Mouse (Mus musculus) gastrocnemius, postnatal 10 days (tissue): Measurements from ENCODE around the gene Olfr1109. TPM values are rescaled to one million over a fixed set of nuclear protein-coding genes. Genes with fewer than 3 reads are reported as not detected.

ENCODE experiments used
- DNase-seq: peaks from one replicate; pipeline ENCODE4 v3.0.0; 2021; ENCODE audit warnings: mixed read lengths
- long read RNA-seq, 2 experiments: library from polyadenylated mRNA; stranded (forward); transcript quantifications; one replicate each; pipeline ENCODE4 v2.0.0; 2021
- total RNA-seq, 2 experiments: library from RNA; stranded (reverse); gene quantifications; 2 replicates each; pipeline ENCODE4 v1.2.3; 2021

The Olfr1109 gene
- total RNA-seq: not detected
- long read RNA-seq, experiment 1: 0 reads
- long read RNA-seq, experiment 2: 0 reads

DNA sequence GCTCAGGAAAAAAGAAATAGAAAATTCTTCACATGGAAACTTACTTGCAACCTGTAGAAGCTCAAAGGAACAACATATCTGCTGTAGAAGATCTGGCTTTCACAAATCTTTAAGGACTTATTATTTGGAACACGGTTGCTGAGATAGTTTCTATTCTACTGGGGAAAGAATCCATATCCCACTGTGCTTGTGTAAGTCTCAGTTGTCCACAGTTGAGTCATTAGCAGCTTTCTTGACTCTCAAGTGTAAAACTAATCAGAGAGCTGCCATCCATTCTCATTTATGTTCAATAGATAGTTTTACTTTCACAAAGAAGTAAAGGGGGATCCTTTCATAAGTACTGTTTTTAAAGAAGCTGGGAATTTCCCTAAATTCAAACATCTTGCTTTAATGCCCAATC is at the start of gene Olfr1109:
Gene Olfr1109, minus strand, starts transcription at position 101 of the 400 bp plus-strand sequence.
- DNase-seq: no peak

DNA sequence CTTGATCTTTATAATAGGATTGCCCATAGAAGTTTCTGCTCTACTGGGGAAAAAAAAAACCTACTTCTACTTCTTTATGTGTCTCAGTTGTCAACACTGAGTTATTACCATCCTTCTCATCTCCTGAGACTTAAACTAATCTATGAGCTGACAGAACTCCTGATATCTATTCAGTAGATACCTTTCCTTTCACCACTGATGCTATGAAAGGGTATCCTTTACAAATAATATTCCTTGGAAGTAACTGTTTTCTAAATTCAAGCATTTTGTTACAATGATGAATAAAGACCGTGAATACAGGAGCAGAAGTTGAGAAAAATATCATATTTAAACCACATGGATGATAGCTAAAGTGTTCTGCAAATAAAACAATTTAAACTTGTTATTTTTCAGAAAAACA is 44.4 kb upstream of the Olfr1109 start, which contains the start of gene Olfr1110:
Gene Olfr1110, minus strand, starts transcription at position 101 of the 400 bp plus-strand sequence.
- no peak for DNase-seq

DNA sequence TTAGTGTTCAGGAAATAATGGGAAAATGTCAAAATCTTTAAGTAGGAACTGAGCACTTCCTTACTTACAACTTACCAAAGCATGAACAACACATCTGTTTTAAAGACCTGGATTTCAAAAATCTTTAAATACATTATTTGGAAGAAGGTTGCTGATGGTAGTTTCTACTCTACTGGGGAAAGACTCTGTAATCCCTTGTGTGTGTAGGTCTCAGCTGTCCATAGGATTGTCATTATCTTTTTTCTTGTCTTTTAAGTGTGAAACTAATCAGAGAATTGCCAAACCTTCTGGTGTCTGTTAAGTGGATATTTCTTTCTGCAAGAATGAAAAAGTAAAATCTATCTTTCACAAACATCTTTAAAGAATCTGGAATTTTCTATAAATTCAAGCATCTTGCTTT is 18.7 kb upstream of the Olfr1109 start, which contains the start of gene Olfr259:
Gene Olfr259, minus strand, starts transcription at position 101 of the 400 bp plus-strand sequence.
- DNase-seq: no peak

DNA sequence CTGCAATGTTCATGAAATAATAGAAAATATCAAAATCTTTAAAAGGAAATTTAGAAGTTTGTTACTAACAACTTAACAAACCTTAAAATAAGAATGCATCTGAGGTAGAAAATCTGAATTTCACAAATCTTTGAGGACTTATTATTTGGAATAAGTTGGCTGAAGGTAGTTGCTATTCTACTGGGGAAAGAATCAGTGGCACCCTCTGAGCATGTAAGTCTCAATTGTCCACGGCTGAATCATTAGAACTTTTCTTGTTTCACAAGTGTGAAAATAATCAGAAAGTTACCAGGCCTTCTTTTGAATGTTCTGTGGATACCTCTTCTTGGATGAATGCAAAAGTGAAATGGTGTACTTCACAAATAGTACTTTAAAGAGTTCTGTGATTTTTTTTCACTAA is 20.1 kb downstream of the Olfr1109 start, which contains the start of gene Olfr1107:
Gene Olfr1107, minus strand, starts transcription at position 101 of the 400 bp plus-strand sequence.
- DNase-seq: no peak

DNA sequence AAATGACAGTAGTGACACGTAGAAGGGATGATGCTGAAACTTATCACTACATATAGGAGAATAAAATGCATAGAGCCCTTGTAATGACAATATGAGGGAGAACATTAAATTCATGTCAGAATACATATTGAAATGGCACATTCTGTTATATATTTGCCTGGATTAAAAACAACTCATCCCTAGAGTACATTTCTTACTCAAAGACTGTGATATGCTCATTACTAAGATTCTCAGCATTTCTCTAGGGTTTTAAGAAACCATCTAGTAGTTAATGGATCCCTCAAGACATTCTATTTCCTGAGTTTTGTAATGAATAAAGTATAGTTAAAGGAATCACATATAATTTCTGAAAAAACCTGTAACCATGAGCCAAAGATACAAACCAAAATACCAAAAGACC is 43.6 kb downstream of the Olfr1109 start, which contains the start of gene Olfr1106:
Gene Olfr1106, minus strand, starts transcription at position 101 of the 400 bp plus-strand sequence.
- DNase-seq: no peak

Other genes starting within 250 kb of the Olfr1109 start
- not detected for gene Olfr1095, start 244.3 kb downstream of the Olfr1109 start, total RNA-seq
- not detected for gene Gm13723, start 221.2 kb downstream of the Olfr1109 start, total RNA-seq
- gene Olfr1097, start 203.8 kb downstream of the Olfr1109 start, total RNA-seq: not detected
- not detected for gene Olfr1098, start 171.5 kb downstream of the Olfr1109 start, total RNA-seq
- gene Olfr1099, start 135.3 kb downstream of the Olfr1109 start, total RNA-seq: not detected
- gene Olfr1100, start 116.1 kb downstream of the Olfr1109 start, total RNA-seq: not detected
- not detected for gene Olfr1101, start 104.8 kb downstream of the Olfr1109 start, total RNA-seq
- gene Olfr1102, start 97.6 kb downstream of the Olfr1109 start, total RNA-seq: not detected
- not detected for gene Olfr1104, start 68.9 kb downstream of the Olfr1109 start, total RNA-seq
- gene Olfr1105, start 59.5 kb downstream of the Olfr1109 start, total RNA-seq: not detected
- gene Olfr1106, start 43.7 kb downstream of the Olfr1109 start, total RNA-seq: not detected
- gene Olfr1107, start 20.2 kb downstream of the Olfr1109 start, total RNA-seq: not detected
- not detected for gene Olfr259, start 18.6 kb upstream of the Olfr1109 start, total RNA-seq
- gene Olfr1110, start 44.3 kb upstream of the Olfr1109 start, total RNA-seq: not detected
- gene Olfr1111, start 56.6 kb upstream of the Olfr1109 start, total RNA-seq: not detected
- gene Olfr1112, start 91.8 kb upstream of the Olfr1109 start, total RNA-seq: not detected
- gene Olfr1113, start 113.0 kb upstream of the Olfr1109 start, total RNA-seq: not detected
- not detected for gene Olfr1115, start 152.0 kb upstream of the Olfr1109 start, total RNA-seq
- not detected for gene Olfr1116, start 171.5 kb upstream of the Olfr1109 start, total RNA-seq
- gene Olfr1118, start 211.6 kb upstream of the Olfr1109 start, total RNA-seq: not detected